Mouse (Mus musculus) limb, embryonic 14.5 days (tissue): ENCODE measurements around the gene Vps13d. TPM values are rescaled to one million over a fixed set of nuclear protein-coding genes. Genes with fewer than 3 reads are reported as not detected.

Source experiments
- ATAC-seq: fragments of 200-750 bp; cut with Nextera tagmentation; 2 replicates; pipeline ENCODE4 v1.8.0; 2017; ENCODE audit warnings: low read depth, moderate number of reproducible peaks, moderate TSS enrichment; ENCODE audit not compliant: low FRiP score
- DNase-seq: peaks from one replicate; pipeline ENCODE4 v3.0.0-alpha.2; 2015; ENCODE audit warnings: low spot score
- H3K27ac ChIP-seq: fragments of 300-500 bp; sonication (generic); replicated peaks from 2 replicates; pipeline ENCODE4 v1.5.1; 2014; ENCODE audit warnings: low read depth, mild to moderate bottlenecking, low read length, moderate library complexity, mixed read lengths
- H3K27me3 ChIP-seq: fragments of 300-500 bp; sonication (generic); 2 replicates; pipeline ENCODE4 v1.6.1; 2014; ENCODE audit warnings: low read length, mixed read lengths; ENCODE audit not compliant: control insufficient read depth, insufficient read depth
- H3K36me3 ChIP-seq: fragments of 300-500 bp; sonication (generic); 2 replicates; pipeline ENCODE4 v1.6.1; 2014; ENCODE audit warnings: mild to moderate bottlenecking, low read length, moderate library complexity, mixed read lengths; ENCODE audit not compliant: control insufficient read depth, insufficient read depth
- H3K4me1 ChIP-seq: fragments of 300-500 bp; sonication (generic); 2 replicates; pipeline ENCODE4 v1.6.1; 2014; ENCODE audit warnings: antibody characterized with exemption, low read length, mixed read lengths; ENCODE audit not compliant: control insufficient read depth, insufficient read depth
- H3K4me2 ChIP-seq: fragments of 300-500 bp; sonication (generic); replicated peaks from 2 replicates; pipeline ENCODE4 v1.6.1; 2014; ENCODE audit warnings: low read depth, mild to moderate bottlenecking, low read length, moderate library complexity; ENCODE audit not compliant: severe bottlenecking
- H3K4me3 ChIP-seq: fragments of 300-500 bp; sonication (generic); replicated peaks from 2 replicates; pipeline ENCODE4 v1.5.1; 2014; ENCODE audit warnings: low read length
- H3K9ac ChIP-seq: fragments of 300-500 bp; sonication (generic); 2 replicates; pipeline ENCODE4 v1.6.1; 2014; ENCODE audit warnings: mild to moderate bottlenecking, low read depth, low read length, moderate library complexity; ENCODE audit not compliant: severe bottlenecking
- H3K9me3 ChIP-seq: fragments of 300-500 bp; sonication (generic); 2 replicates; pipeline ENCODE4 v1.6.1; 2016; ENCODE audit warnings: low read length; ENCODE audit not compliant: control insufficient read depth
- POLR2A ChIP-seq: fragments of 200-500 bp; IDR thresholded peaks from 2 replicates; pipeline ENCODE4 v1.8.0; 2012; ENCODE audit warnings: inconsistent platforms, mild to moderate bottlenecking, moderate library complexity, borderline replicate concordance; ENCODE audit not compliant: insufficient read depth, insufficient read length; ENCODE audit errors: extremely low read depth
- WGBS: fragments of 180-500 bp; shearing (Covaris S2); extraction: QIAGEN DNeasy Blood & Tissue Kit; methylation state at CpG from one replicate; pipeline ENCODE4 v1.1.7; 2014; 5-methylcytosine and 5-hydroxymethylcytosine counted together
- polyA plus RNA-seq, 2 experiments: library from polyadenylated mRNA; depleted of rRNA in 1 of 2; stranded (reverse) in 1 of 2; unstranded in 1 of 2; fragments of >200 nt; fragmentation: Nextera tagmentation in 1 of 2; extraction: Ambion mirVana in 1 of 2; gene quantifications; 2 replicates each; pipeline versions ENCODE4 v1.2.1 to v1.2.3; 2012 to 2014

Gene Vps13d
- polyA plus RNA-seq, 2 experiments: 16.8 to 26.3 TPM

DNA sequence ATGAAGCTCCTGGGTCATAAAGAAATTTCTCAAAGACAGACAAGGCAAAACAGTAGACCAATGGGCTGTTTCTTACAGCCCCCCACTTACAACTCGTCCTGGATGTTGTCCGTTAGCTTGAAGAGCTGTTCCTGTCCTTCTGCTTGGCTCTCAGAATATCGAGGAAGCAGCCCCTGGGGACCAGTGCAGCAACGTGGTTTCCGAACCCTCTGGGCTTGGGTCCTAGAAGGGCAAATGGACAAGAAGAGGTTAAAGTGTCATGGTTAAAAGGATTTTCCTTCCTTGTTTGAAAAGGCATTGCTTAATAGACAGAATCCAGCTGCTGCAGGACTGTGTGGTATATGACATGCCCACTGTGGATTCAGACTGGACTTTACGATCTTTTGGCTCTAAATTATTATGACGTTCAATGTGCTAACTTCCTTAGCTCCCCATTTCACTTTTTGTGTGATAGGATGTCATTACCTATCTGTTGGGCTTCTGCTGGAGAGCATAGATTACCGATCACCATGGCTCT lies 211.5 kb downstream of the Vps13d start:
- no peaks in the 10 kb centered on the region for H3K27me3 ChIP-seq
- 72% methylated on average over 8 of the region's 8 CpGs for WGBS
- no peak overlapping the region for H3K9ac ChIP-seq
- no peak overlapping the region for H3K4me2 ChIP-seq
- no peak for ATAC-seq
- H3K9me3 ChIP-seq: no peaks in the 10 kb centered on the region
- no peak overlapping the region for H3K4me3 ChIP-seq
- peaks cover 6% of the 10 kb centered on the region for H3K36me3 ChIP-seq
- no peak for TF ChIP-seq POLR2A
- peaks cover 32% of the 10 kb centered on the region for H3K4me1 ChIP-seq
- no peak overlapping the region for H3K27ac ChIP-seq
- no peak for DNase-seq

DNA sequence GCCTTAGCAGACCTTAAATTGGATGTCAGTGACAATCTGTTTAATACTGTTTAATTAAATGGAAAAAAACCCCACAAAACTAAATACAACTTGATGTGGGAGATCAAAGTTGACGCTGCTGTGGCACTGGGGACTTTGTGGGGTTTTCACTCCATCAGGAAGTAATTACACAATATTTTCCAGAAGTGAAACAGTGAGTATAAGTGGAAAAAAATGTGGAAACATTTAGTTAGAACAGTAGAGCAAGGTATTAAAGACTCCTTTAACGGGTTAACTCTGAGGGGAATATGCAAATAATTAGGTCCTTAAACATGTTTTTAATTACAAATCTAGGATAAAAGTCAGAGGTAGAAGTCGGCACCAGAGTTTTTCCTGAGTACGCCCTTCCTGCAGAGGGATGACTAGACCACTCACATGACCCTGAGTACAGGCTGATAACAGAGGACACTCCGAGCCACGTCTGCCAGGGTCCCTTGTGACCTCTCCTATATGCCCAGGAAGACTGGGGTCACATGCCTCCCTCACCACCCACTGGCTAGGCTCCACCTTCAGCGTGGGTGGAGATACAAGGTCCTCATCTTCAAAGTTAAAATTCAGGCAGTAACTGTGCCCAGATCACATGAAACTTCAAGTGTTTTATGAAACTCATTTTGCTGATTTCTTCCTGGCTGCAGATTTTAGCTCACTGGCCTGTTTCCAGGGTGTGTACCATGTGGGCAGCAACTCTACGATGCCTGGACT lies 213.8 kb downstream of the Vps13d start:
- no peak for TF ChIP-seq POLR2A
- peak; percentile 64 for ATAC-seq
- peaks cover 36% of the 10 kb centered on the region for H3K4me1 ChIP-seq
- H3K27me3 ChIP-seq: no peaks in the 10 kb centered on the region
- H3K36me3 ChIP-seq: peaks cover 6% of the 10 kb centered on the region
- H3K27ac ChIP-seq: peak overlapping the region; percentile 43; the same call in 1 of the 2 replicates
- no peak overlapping the region for H3K4me3 ChIP-seq
- 17% methylated on average over 8 of the region's 8 CpGs for WGBS
- H3K9me3 ChIP-seq: no peaks in the 10 kb centered on the region
- DNase-seq: peak; percentile 53
- H3K4me2 ChIP-seq: no peak overlapping the region
- H3K9ac ChIP-seq: no peak overlapping the region

DNA sequence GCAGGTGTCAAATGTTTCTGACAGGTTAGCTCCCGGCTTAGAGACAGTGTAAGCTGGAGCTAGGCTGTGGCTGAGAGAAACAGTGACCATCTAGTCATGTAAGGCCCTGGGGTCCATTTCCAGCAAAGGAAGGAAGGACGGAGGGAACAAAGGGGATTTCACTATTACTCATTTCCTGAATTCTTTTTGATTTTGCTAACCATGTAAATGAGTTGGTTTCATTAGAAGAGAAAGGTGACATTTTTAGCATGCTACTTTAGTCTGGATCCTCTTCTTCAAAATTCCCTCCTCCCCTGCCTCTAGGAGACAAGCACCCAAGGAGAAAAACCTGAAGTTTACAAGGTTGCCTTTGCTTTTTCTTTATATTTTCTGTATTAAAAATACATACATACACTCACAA lies 214.7 kb downstream of the Vps13d start:
- 60% methylated on average over 2 of the region's 2 CpGs for WGBS
- no peaks in the 10 kb centered on the region for H3K9me3 ChIP-seq
- no peak overlapping the region for H3K4me3 ChIP-seq
- H3K27me3 ChIP-seq: no peaks in the 10 kb centered on the region
- H3K4me2 ChIP-seq: no peak overlapping the region
- no peak for DNase-seq
- H3K4me1 ChIP-seq: peaks cover 34% of the 10 kb centered on the region
- H3K27ac ChIP-seq: no peak overlapping the region
- H3K9ac ChIP-seq: no peak overlapping the region
- TF ChIP-seq POLR2A: no peak
- peaks cover 6% of the 10 kb centered on the region for H3K36me3 ChIP-seq
- ATAC-seq: no peak

DNA sequence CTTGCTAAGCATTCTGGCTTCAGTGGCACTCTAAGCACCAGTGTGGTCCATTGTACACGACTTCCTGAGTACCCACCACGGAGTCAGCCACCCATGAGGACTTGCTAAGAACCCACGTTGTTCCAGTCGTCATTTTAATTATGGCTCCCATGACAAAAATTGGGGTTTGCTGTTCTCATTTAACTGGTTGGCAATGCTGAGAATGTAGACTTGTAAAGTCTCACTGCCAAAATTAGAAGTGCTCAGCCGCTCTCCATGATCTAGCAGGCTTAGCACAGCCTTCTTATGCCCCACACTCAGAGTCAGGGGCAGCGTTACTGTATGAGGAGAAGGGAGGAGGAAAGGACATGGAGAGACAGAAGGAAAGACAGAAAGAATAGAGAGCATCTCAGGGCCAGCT lies 216.8 kb downstream of the Vps13d start:
- peaks cover 10% of the 10 kb centered on the region for H3K36me3 ChIP-seq
- H3K4me3 ChIP-seq: no peak overlapping the region
- no peaks in the 10 kb centered on the region for H3K9me3 ChIP-seq
- ATAC-seq (no peak), DNase-seq (peak; percentile 60)
- no peaks in the 10 kb centered on the region for H3K27me3 ChIP-seq
- no peak overlapping the region for H3K9ac ChIP-seq
- no peak overlapping the region for H3K4me2 ChIP-seq
- WGBS: 40% methylated on average over 6 of the region's 6 CpGs
- TF ChIP-seq POLR2A: no peak
- peak overlapping the region; percentile 52; the same call in 1 of the 2 replicates for H3K27ac ChIP-seq
- H3K4me1 ChIP-seq: peaks cover 34% of the 10 kb centered on the region

DNA sequence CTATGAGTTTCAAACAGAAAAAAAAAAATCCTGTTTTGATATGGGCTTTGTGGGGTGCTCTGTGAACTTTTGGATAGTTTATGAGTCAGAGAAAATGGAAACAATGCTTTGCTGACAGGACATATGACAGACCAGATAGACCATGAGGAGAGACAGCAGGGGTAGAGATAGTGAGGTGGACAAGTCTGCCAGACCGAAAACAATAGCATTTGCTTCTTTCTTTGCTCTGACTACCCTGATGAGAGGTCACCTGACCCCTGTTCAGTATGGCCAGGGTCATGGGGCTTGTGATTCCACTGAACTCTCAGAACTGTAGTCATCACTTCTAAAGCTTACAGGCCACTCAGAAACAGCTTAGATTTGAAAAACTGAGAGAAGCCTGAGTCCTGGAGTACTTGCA lies 217.7 kb downstream of the Vps13d start:
- no peak for ATAC-seq
- DNase-seq: no peak
- WGBS: 95% methylated on average over 1 of the region's 1 CpGs

More for the DNA sequence above, 217.7 kb downstream of the Vps13d start:
- Histone ChIP-seq H3K27me3 (no peaks in the 10 kb centered on the region), H3K4me3 (no peak overlapping the region), H3K9ac (no peak overlapping the region), H3K4me1 (peaks cover 34% of the 10 kb centered on the region), H3K9me3 (no peaks in the 10 kb centered on the region), H3K36me3 (0 out of 2 replicates have a peak, but pooled peaks cover 8% of the 10 kb centered on the region), H3K27ac (no peak overlapping the region), H3K4me2 (no peak overlapping the region)
- TF ChIP-seq POLR2A: no peak
